Mouse (Mus musculus) hindbrain, embryonic 12.5 days (tissue): ENCODE results near the gene Shmt2. TPM values are rescaled to one million over a fixed set of nuclear protein-coding genes. Genes with fewer than 3 reads are reported as not detected.

ENCODE experiments used
- ATAC-seq: fragments of 200-750 bp; cut with Nextera tagmentation; 2 replicates; pipeline ENCODE4 v1.8.0; 2017; ENCODE audit warnings: moderate TSS enrichment; ENCODE audit not compliant: low FRiP score
- H3K27ac ChIP-seq: fragments of 300-500 bp; sonication (generic); 2 replicates; pipeline ENCODE4 v1.5.1; 2016; ENCODE audit warnings: mild to moderate bottlenecking
- H3K27me3 ChIP-seq: fragments of 300-500 bp; sonication (generic); 2 replicates; pipeline ENCODE4 v1.6.1; 2016; ENCODE audit warnings: mild to moderate bottlenecking
- H3K36me3 ChIP-seq: fragments of 300-500 bp; sonication (generic); 2 replicates; pipeline ENCODE4 v1.6.1; 2016; ENCODE audit warnings: mild to moderate bottlenecking
- H3K4me1 ChIP-seq: fragments of 300-500 bp; sonication (generic); 2 replicates; pipeline ENCODE4 v1.6.1; 2016
- H3K4me2 ChIP-seq: fragments of 300-500 bp; sonication (generic); replicated peaks from 2 replicates; pipeline ENCODE4 v1.6.1; 2016; ENCODE audit warnings: mild to moderate bottlenecking
- H3K4me3 ChIP-seq: fragments of 300-500 bp; sonication (generic); 2 replicates; pipeline ENCODE4 v1.5.1; 2016; ENCODE audit warnings: mild to moderate bottlenecking
- H3K9ac ChIP-seq: fragments of 300-500 bp; sonication (generic); 2 replicates; pipeline ENCODE4 v1.6.1; 2016; ENCODE audit warnings: mild to moderate bottlenecking, moderate library complexity
- H3K9me3 ChIP-seq: fragments of 300-500 bp; sonication (generic); replicated peaks from 2 replicates; pipeline ENCODE4 v1.6.1; 2016; ENCODE audit warnings: mild to moderate bottlenecking
- WGBS: fragments of 180-500 bp; shearing (Covaris S2); methylation state at CpG from one replicate; pipeline ENCODE4 v1.1.7; 2016; 5-methylcytosine and 5-hydroxymethylcytosine counted together
- polyA plus RNA-seq: library from polyadenylated mRNA; unstranded; fragments of >200 nt; fragmentation: Nextera tagmentation; extraction: Ambion mirVana; gene quantifications from 2 replicates; pipeline ENCODE4 v1.2.1, GENCODE M21; 2016

Gene Shmt2
- polyA plus RNA-seq, 1 experiment from 2014 or later = 67.1 TPM

GRCm38 (mm10) chr10:127480833-127481813 is 41.1 kb downstream of the Shmt2 start:
- no peak for ATAC-seq

GRCm38 (mm10) chr10:127479131-127479530 is 43.1 kb downstream of the Shmt2 start:
- Histone ChIP-seq H3K9ac (no peak overlapping the region), H3K4me3 (no peak overlapping the region), H3K9me3 (no peaks in the 10 kb centered on the region), H3K27me3 (no peaks in the 10 kb centered on the region), H3K4me2 (no peak overlapping the region), H3K4me1 (no peaks in the 10 kb centered on the region), H3K36me3 (peaks cover 39% of the 10 kb centered on the region), H3K27ac (no peak overlapping the region)
- WGBS = 93% methylated on average over 4 of the region's 4 CpGs
- ATAC-seq = no peak

More at GRCm38 (mm10) chr10:127480833-127481813, 41.1 kb downstream of the Shmt2 start:
- no peak overlapping the region for H3K9ac ChIP-seq
- H3K9me3 ChIP-seq = no peaks in the 10 kb centered on the region
- H3K4me1 ChIP-seq = no peaks in the 10 kb centered on the region
- H3K27ac ChIP-seq = no peak overlapping the region
- 89% methylated on average over 19 of the region's 19 CpGs for WGBS
- H3K27me3 ChIP-seq = no peaks in the 10 kb centered on the region
- no peak overlapping the region for H3K4me2 ChIP-seq
- no peak overlapping the region for H3K4me3 ChIP-seq
- peaks cover 53% of the 10 kb centered on the region for H3K36me3 ChIP-seq

GRCm38 (mm10) chr10:127477301-127477700 is 44.9 kb downstream of the Shmt2 start:
- ATAC-seq = no peak
- Histone ChIP-seq H3K9me3 (no peaks in the 10 kb centered on the region), H3K36me3 (peaks cover 37% of the 10 kb centered on the region), H3K27ac (no peak overlapping the region; the same call in 1 of the 2 replicates), H3K4me3 (no peak overlapping the region), H3K27me3 (no peaks in the 10 kb centered on the region), H3K9ac (no peak overlapping the region), H3K4me2 (no peak overlapping the region), H3K4me1 (no peaks in the 10 kb centered on the region)
- 82% methylated on average over 7 of the region's 7 CpGs for WGBS

GRCm38 (mm10) chr10:127476541-127476940 is 45.7 kb downstream of the Shmt2 start:
- peaks cover 3% of the 10 kb centered on the region; the same call in 1 of the 2 replicates for H3K4me1 ChIP-seq
- H3K27me3 ChIP-seq = no peaks in the 10 kb centered on the region
- H3K4me2 ChIP-seq = no peak overlapping the region
- no peak overlapping the region for H3K9ac ChIP-seq
- ATAC-seq = no peak
- 84% methylated on average over 3 of the region's 3 CpGs for WGBS
- no peak overlapping the region for H3K4me3 ChIP-seq
- H3K36me3 ChIP-seq = peaks cover 40% of the 10 kb centered on the region
- H3K27ac ChIP-seq = no peak overlapping the region
- H3K9me3 ChIP-seq = no peaks in the 10 kb centered on the region

- WGBS = 94% methylated on average over 4 of the region's 4 CpGs
- Histone ChIP-seq H3K4me1 (peaks cover 4% of the 10 kb centered on the region; the same call in 1 of the 2 replicates), H3K4me2 (no peak overlapping the region), H3K36me3 (peaks cover 45% of the 10 kb centered on the region), H3K27ac (no peak overlapping the region), H3K9me3 (no peaks in the 10 kb centered on the region), H3K4me3 (no peak overlapping the region), H3K9ac (no peak overlapping the region), H3K27me3 (no peaks in the 10 kb centered on the region)
- no peak for ATAC-seq
Measured at GRCm38 (mm10) chr10:127475175-127475574, 47.1 kb downstream of the Shmt2 start.

- 83% methylated on average over 9 of the region's 9 CpGs for whole genome bisulfite sequencing
Measured at GRCm38 (mm10) chr10:127472722-127473121, 49.5 kb downstream of the Shmt2 start.

GRCm38 (mm10) chr10:127471281-127471988 is 50.8 kb downstream of the Shmt2 start:
- Histone ChIP-seq H3K9ac (no peak overlapping the region), H3K4me1 (peaks cover 4% of the 10 kb centered on the region; the same call in 1 of the 2 replicates), H3K36me3 (peaks cover 43% of the 10 kb centered on the region), H3K9me3 (no peaks in the 10 kb centered on the region), H3K27ac (no peak overlapping the region), H3K4me3 (no peak overlapping the region), H3K27me3 (no peaks in the 10 kb centered on the region), H3K4me2 (no peak overlapping the region)
- no peak for ATAC-seq
- 61% methylated on average over 15 of the region's 15 CpGs for WGBS

More at GRCm38 (mm10) chr10:127472722-127473121, 49.5 kb downstream of the Shmt2 start:
- no peak overlapping the region for H3K4me2 ChIP-seq
- H3K9ac ChIP-seq = no peak overlapping the region
- H3K4me3 ChIP-seq = no peak overlapping the region
- no peak for ATAC-seq
- no peak overlapping the region for H3K27ac ChIP-seq
- no peaks in the 10 kb centered on the region for H3K27me3 ChIP-seq
- peaks cover 49% of the 10 kb centered on the region for H3K36me3 ChIP-seq
- peaks cover 4% of the 10 kb centered on the region; the same call in 1 of the 2 replicates for H3K4me1 ChIP-seq
- H3K9me3 ChIP-seq = no peaks in the 10 kb centered on the region

Other genes starting within 250 kb of the Shmt2 start
- 17.9 and 19.8 TPM in 2 replicates for gene Mbd6, start 233.4 kb downstream of the Shmt2 start, polyA plus RNA-seq
- 142 and 152 TPM in 2 replicates for gene Mars, start 210.7 kb downstream of the Shmt2 start, polyA plus RNA-seq
- 2.0 and 2.2 TPM in 2 replicates for gene Arhgap9, start 200.5 kb downstream of the Shmt2 start, polyA plus RNA-seq
- 3.7 and 4.8 TPM in 2 replicates for gene Gli1, start 180.5 kb downstream of the Shmt2 start, polyA plus RNA-seq
- gene Inhbe, start 168.0 kb downstream of the Shmt2 start, polyA plus RNA-seq = 0.08 TPM in 1 of 2 replicates, not detected in the other
- gene Inhbc, start 152.0 kb downstream of the Shmt2 start, polyA plus RNA-seq = not detected in 2 replicates
- gene R3hdm2, start 142.1 kb downstream of the Shmt2 start, polyA plus RNA-seq = 39.1 and 41.4 TPM in 2 replicates
- gene Stac3, start 20.8 kb downstream of the Shmt2 start, polyA plus RNA-seq = 2.2 and 4.8 TPM in 2 replicates
- gene Ndufa4l2, start 7.5 kb downstream of the Shmt2 start, polyA plus RNA-seq = 7.7 and 8.4 TPM in 2 replicates
- gene Nxph4, start 12.1 kb upstream of the Shmt2 start, polyA plus RNA-seq = 101 and 109 TPM in 2 replicates
- 111 and 115 TPM in 2 replicates for gene Lrp1, start 98.7 kb upstream of the Shmt2 start, polyA plus RNA-seq
- gene Stat6, start 120.5 kb upstream of the Shmt2 start, polyA plus RNA-seq = 8.8 and 11.3 TPM in 2 replicates
- 7.8 and 8.9 TPM in 2 replicates for gene Nemp1, start 144.5 kb upstream of the Shmt2 start, polyA plus RNA-seq
- gene Nab2, start 146.1 kb upstream of the Shmt2 start, polyA plus RNA-seq = 6.8 and 8.9 TPM in 2 replicates
- gene Myo1a, start 182.7 kb upstream of the Shmt2 start, polyA plus RNA-seq = 0.33 and 0.67 TPM in 2 replicates
- gene Tac2, start 202.0 kb upstream of the Shmt2 start, polyA plus RNA-seq = not detected in 2 replicates
- 5.2 and 5.3 TPM in 2 replicates for gene Zbtb39, start 217.1 kb upstream of the Shmt2 start, polyA plus RNA-seq
- 0.61 and 0.70 TPM in 2 replicates for gene Gpr182, start 229.3 kb upstream of the Shmt2 start, polyA plus RNA-seq
- gene Rdh1, start 237.3 kb upstream of the Shmt2 start, polyA plus RNA-seq = 0.05 TPM in 1 of 2 replicates, not detected in the other
- not detected in 2 replicates for gene Rdh16f1, start 237.3 kb upstream of the Shmt2 start, polyA plus RNA-seq